Mouse (Mus musculus): ENCODE results near the gene Lyst. TPM values are rescaled to one million over a fixed set of nuclear protein-coding genes. Genes with fewer than 3 reads are reported as not detected.
"Not testable (repeated sequence)": the region's sequence is repeated elsewhere in the genome, so short reads cannot be mapped to it uniquely, and the experiment has no call there.

Gene Lyst
- 38.0 and 82.2 TPM in 2 replicates for total RNA-seq (2017)

DNA sequence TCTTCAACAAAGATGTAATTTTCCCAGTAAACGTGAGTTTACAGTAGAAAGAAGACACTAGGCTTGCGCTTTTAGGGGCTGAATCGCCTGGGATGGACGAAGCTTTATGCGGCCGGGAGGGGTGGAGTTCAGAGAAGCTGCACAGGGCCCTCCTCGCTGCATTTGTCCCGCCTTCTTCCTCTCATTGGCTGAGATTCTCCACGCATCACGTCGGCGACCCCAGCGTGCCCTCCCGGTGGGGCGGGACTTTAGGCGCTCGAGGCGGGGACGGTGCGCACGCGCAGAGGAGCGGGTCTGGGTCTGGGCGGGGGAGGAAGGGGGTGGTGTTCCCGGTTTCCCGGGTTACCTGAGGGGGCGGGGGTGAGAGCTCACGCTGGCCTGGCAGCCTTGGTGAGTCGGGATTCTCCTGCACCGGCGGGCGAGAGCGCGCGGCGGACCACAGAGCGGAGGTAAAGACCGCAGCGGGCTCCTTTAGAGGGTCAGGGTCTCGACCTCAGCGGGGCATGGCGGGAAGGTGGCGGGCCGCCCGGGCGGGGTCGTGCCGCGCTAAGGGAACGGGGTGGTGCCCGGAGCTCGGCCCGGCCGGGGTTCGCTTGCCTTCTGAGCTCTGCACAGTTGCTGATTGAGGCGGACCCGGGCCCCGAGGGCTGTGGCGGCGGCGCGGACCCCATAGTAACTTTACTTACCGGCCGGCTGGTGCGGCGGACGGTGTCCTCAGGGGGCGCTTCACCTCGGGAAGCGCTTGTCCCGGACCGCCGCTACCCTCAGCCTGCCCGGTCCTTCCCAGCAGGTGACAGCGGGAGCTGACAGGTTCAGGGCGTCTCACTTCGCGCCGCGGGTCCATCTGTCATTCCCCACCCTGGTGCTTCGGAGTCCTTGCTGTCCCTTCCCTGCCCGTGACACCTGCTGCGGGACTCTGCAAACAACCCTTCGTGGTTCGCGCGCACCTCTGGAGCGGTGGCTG, at the start of gene Lyst:
Gene Lyst (plus strand): TSS at position 350 of the 964 bp plus-strand sequence.
- ATAC-seq (replicated peaks in 1 of 2; ENCODE audit: insufficient read depth in 1 of 2, low FRiP score in 2 of 2, low TSS enrichment in 1 of 2, low read depth in 1 of 2, poor library complexity in 2 of 2, severe bottlenecking in 2 of 2), result peak; percentile 97 to 99

DNA sequence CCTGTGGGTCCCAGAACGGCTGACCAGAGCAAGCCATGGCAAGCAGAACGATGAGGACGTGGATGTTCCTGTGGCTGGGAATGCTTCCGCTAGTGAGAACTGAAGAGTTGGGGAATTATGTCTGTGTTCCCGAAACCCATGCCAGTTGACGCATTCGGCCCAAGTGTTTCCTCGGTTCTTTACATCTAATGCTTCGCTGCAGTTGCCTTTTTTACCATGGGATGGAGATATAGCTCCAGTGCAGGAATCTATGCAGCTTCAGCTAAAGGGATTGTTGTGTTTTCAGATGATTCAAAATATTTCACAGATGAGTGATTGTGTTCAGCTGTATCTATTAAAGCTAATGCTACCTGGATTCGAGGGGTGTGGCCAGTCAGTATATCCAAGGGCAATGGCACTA, 47.1 kb upstream of the Lyst start:
- ATAC-seq (replicated peaks in 1 of 2; ENCODE audit: insufficient read depth in 1 of 2, low FRiP score in 2 of 2, low TSS enrichment in 1 of 2, low read depth in 1 of 2, poor library complexity in 2 of 2, severe bottlenecking in 2 of 2), result not testable (repeated sequence)

DNA sequence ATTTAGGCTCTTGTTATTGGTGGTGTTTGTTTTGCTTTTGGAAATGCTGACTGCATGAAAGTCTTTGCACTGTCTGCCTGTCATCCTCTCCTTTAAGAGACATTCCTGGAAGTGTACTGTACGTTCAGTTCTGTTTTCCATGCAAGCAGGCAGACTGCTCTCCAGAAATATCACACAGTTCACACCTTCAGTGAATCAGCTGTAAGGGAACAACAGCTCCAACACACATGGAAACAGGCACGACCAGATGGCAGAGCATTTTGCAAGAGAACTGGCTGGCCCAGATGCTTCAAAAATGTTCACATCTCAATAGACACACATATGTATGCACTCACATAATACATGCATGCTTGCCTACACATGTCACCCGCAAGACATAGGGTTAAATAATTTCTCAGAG, 43.4 kb upstream of the Lyst start:
- no peak for ATAC-seq (replicated peaks in 1 of 2; ENCODE audit: insufficient read depth in 1 of 2, low FRiP score in 2 of 2, low TSS enrichment in 1 of 2, low read depth in 1 of 2, poor library complexity in 2 of 2, severe bottlenecking in 2 of 2)

DNA sequence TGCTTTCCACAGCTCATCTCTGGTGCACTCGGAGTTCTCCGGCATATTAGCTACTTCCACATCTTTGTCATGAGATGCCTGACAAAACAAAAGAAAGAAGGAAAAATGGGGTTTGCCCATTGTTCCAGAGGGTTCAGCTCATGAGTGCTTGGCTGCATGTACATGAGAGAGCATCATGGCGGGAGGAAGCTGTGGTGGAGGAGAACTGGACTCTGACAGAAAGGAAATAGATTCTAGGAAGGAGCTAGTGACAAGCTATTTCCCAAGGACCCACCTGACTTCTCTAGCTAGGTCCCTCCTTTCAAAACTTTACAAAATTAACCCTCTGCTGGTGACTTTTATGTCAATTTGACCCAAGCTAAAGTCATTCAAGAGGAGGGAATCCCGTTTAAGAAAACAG, 42.3 kb upstream of the Lyst start:
- ATAC-seq (replicated peaks in 1 of 2; ENCODE audit: insufficient read depth in 1 of 2, low FRiP score in 2 of 2, low TSS enrichment in 1 of 2, low read depth in 1 of 2, poor library complexity in 2 of 2, severe bottlenecking in 2 of 2), result no peak

DNA sequence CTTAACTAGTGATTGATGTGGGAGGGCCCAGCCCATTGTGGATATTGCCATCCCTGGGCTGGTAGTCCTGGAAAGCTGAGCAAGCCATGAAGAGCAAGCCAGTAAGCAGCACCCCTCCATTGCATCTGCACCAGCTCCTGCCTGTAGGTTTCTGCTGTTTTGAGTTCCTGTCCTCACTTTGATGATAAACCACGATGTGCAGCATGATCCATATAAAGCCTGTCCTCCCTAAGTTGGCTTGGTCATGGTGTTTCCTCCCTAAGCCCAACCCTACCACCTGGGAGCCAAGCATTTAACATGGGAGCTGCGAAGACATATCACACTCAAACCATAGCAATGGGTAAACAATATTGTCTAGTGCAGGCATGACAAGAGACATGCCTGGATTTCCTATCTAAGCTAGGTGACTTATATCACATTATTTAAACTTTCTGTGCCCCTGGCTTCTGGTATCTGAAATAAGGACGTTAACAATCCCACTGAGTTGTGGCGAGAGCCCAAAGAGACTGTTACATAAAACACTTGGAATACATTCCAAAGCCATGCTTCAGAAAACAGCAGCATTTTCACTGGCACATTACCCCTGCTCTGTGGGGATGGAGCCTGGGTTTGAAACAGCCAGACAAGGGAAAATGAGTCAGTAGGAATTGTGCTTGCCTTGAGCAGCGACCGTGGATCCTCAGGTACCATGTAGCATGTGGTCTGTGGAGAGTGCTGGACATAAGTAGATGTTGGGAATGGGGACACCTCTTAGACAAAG, 41.6 kb upstream of the Lyst start:
- no peak for ATAC-seq (replicated peaks in 1 of 2; ENCODE audit: insufficient read depth in 1 of 2, low FRiP score in 2 of 2, low TSS enrichment in 1 of 2, low read depth in 1 of 2, poor library complexity in 2 of 2, severe bottlenecking in 2 of 2)

DNA sequence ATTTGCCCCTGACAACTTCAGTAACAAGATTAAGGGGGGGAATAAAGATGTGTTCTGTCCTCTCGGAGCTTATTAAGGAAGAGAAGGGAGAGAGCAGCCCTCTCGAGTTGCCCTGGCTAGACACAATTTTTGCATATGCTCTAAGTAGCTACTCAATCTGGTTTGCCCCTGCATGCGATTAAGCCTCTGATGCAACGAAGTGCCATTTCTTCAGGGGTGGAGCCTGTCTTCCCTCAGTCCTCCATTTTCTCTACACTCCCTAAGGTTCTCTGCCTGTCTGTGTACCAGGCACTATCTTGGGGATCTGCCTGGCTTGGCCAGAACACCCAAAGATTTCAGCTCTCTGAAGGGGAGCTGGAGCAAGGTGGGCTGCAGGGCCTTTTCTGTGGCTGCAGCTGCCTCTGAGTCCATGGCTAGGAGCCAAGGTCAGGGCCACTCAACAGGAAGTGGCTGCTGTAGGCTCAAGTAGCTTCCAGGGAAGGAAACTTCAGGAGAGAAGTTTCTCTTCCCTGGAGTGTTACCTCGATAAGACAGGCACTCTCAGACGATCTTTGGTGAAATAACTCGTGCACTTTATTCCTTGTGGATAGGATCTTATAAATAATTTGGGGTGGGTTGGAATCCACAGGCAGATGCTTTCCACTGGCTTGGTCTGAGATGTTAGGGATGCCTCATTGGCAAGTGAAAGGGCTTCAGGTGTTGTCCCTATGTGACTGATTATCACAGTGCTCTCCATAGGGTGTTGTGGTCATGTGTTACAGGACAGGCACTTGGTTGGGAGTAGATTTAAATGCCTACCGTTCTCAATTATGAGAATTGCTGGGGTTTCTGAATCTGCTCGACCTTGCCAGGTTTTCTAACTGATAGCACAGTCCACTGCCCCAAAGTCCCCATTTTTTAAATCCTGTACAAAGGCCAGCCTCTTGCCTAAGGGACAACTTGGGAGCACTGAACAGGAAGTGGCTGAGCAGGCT, 40.2 kb upstream of the Lyst start:
- ATAC-seq (replicated peaks in 1 of 2; ENCODE audit: insufficient read depth in 1 of 2, low FRiP score in 2 of 2, low TSS enrichment in 1 of 2, low read depth in 1 of 2, poor library complexity in 2 of 2, severe bottlenecking in 2 of 2), result peak; percentile 40 to 46; a peak in 3 of 4 replicates

DNA sequence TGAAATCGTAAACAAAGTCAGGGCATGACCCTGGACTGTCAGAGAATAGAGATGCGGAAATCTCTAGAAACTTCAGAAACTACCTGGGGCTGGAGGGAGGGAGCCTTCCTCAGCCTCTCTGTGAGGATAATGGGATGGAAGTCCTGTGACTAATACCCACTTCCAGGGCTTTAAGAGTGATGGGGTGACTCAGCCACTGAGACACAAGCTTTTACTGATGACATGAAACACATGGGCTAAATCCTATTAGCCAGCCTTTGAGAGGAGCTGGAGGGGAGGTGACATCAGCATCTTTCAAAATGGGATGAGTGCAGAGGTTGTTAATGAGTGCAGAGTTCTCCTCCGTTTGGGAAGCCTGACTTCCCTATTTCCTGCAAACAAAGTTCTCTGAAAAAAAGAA, 38.2 kb upstream of the Lyst start:
- no peak for ATAC-seq (replicated peaks in 1 of 2; ENCODE audit: insufficient read depth in 1 of 2, low FRiP score in 2 of 2, low TSS enrichment in 1 of 2, low read depth in 1 of 2, poor library complexity in 2 of 2, severe bottlenecking in 2 of 2)

DNA sequence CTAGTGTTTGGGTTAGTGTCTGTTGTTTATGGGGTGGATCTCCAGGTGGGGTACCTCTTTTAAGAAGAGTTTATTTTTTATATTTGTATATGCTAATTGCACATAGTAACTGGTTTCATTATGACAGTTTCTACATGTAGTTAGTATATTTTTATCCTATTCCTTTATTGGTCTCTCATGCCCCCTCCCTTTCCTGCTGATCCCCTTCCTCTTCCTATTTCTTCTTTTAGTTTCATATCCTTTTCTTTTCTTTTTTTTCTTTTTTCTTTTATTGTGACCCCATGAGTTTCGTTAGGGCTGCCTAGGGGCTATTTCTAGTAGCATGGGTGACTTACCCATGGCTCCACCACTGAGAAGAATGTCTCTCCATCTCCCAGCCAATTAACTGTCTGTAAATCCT, 36.5 kb upstream of the Lyst start:
- no peak for ATAC-seq (replicated peaks in 1 of 2; ENCODE audit: insufficient read depth in 1 of 2, low FRiP score in 2 of 2, low TSS enrichment in 1 of 2, low read depth in 1 of 2, poor library complexity in 2 of 2, severe bottlenecking in 2 of 2)

DNA sequence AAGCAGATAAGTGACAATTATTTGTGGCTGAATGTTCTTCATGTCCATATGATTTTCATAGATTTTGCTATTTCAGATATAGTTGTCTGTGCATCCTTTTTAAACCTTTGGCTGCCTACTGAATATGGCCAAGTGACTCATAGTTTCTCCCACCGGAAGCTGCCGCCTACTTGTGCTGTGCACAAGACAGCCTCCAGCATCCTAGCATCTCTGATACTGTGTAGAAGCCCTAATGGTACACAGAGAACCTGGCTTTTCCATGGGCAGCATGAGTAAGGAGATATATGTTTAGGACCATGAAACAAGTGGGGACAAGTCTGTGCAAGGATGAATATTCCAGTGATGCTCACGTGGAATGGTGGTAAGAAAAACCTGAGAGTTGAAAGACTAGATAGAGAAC, 35.0 kb upstream of the Lyst start:
- ATAC-seq (replicated peaks in 1 of 2; ENCODE audit: insufficient read depth in 1 of 2, low FRiP score in 2 of 2, low TSS enrichment in 1 of 2, low read depth in 1 of 2, poor library complexity in 2 of 2, severe bottlenecking in 2 of 2), result no peak

DNA sequence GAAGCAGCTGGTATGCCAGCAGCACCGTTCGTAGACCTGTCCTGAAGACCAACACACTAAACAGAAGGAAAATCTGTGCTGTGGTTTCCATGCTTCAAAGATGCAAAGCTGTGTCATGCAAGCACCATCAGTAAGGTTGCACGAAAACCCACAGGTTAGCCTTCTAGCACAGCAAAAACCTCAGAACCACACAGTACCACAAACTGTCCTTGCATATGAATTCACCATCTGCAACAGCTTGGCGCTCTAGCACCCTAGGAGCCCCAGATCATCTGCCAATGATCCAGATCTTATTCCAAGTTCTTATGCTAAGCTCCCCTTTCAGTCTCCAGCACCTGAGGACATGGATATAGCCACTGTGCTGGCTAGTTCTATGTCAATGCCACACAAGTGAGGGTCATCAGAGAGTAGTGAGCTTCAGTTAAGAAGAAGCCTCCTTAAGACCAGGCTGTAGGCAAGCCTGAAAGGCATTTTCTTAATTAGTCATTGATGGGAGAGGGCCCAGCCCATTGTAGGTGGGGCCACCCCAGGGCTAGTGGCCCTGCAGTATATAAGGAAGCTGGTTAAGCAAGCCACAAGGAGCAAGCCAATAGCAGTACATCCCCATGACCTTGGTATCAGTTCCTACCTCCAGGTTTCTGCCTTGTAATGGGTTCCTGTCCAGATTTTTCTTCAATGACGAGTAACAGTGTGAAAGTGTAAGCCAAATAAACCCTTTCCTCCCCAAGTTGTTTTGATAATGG, 33.0 kb upstream of the Lyst start:
- peak; percentile 64 to 68 for ATAC-seq (replicated peaks in 1 of 2; ENCODE audit: insufficient read depth in 1 of 2, low FRiP score in 2 of 2, low TSS enrichment in 1 of 2, low read depth in 1 of 2, poor library complexity in 2 of 2, severe bottlenecking in 2 of 2)

DNA sequence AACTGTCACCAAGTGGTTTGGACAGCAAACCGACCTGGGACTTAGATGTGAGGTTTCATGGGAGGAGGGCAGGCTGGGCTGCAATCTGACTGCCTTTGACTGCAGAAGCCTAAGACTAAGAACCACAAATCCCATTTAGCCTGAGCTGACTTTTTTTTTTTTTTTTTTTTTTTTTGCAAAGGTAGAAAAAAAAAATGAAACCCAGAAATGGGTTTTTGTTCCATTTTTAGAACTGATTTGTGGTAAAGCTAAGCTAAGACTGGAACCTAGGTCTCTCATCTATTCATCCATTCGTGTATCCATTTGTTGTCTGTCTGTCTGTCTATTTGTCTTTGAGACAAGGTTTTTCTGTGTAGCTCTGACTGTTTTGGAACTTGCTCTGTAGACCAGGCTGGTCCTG, 31.9 kb upstream of the Lyst start:
- no peak for ATAC-seq (replicated peaks in 1 of 2; ENCODE audit: insufficient read depth in 1 of 2, low FRiP score in 2 of 2, low TSS enrichment in 1 of 2, low read depth in 1 of 2, poor library complexity in 2 of 2, severe bottlenecking in 2 of 2)

DNA sequence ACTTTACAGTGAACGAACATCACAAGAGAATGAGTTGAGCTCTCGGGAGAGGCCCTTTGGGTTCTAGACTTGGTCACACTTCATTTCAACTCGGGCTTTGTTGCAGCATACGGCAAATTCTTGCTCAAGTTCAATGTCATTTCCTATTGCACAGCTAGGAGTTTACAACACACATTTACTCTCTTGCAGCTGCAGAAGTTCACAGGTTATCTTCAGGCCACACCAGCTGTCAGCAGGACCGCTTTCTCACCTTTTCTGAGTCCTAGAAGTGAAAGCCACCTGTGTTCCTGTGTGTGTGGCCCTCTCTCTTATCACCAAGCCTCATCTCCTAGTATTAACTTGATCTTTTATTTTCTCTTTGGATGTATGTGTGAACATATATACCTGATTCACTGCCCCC, 31.3 kb upstream of the Lyst start:
- ATAC-seq (replicated peaks in 1 of 2; ENCODE audit: insufficient read depth in 1 of 2, low FRiP score in 2 of 2, low TSS enrichment in 1 of 2, low read depth in 1 of 2, poor library complexity in 2 of 2, severe bottlenecking in 2 of 2), result peak; percentile 22 to 54; a peak in 2 of 4 replicates

DNA sequence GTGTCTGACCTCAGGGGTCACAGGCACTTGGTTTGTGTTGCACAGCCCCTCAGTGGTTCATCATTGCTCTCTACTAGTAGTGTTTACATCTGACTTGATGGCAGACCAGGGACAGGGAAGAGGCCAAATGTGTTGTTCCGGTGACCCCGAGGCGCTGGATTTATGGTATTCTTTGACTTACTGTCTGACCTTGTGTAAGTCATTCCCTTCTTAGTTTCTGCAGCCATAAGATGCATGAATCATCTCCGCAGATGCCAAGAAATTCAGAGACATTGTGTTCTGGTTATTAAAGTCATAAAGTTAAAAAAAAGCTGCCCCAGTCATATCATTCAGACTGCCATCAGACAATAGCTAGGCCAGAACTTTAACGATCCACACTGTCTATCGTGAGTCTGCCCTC, 27.6 kb upstream of the Lyst start:
- no peak for ATAC-seq (replicated peaks in 1 of 2; ENCODE audit: insufficient read depth in 1 of 2, low FRiP score in 2 of 2, low TSS enrichment in 1 of 2, low read depth in 1 of 2, poor library complexity in 2 of 2, severe bottlenecking in 2 of 2)

DNA sequence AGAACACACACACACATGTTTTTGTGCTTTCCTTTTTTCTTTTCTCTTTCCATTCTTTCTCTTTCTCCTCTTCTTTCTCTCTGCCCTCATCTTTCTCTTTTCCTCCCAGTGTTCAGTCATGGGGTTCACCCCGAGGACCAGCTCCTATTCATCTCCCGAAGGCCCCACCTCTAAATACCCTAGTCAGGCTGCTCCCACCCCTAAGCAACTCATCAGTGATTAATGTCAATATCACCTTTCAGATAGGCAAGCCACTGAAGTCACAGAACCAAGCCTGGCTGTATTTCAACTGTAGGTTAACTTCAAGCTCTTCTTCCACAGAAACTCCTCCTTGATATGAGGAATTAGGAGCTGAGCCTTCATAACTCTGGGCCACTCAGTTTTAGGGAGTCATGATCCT, 26.1 kb upstream of the Lyst start:
- ATAC-seq (replicated peaks in 1 of 2; ENCODE audit: insufficient read depth in 1 of 2, low FRiP score in 2 of 2, low TSS enrichment in 1 of 2, low read depth in 1 of 2, poor library complexity in 2 of 2, severe bottlenecking in 2 of 2), result no peak

DNA sequence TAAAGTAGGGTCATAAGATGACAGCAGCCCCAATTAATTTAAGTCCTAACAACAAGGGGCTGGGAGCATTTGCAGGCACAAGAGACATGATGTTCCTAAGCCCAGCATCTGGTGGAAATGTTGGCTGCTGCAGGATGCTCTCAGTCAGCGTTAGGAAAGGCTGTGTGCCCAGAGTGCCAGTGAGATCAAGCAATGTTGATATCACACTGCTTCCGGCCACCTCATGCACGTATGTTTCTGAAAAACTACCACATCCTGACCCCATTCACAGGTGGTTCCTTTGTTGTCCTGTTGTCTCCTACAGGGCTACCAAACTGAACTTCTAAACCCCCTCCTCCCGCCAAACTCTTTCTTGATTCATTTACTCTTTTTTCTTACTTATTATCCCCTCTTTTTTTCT, 25.7 kb upstream of the Lyst start:
- peak; percentile 98 to 99 for ATAC-seq (replicated peaks in 1 of 2; ENCODE audit: insufficient read depth in 1 of 2, low FRiP score in 2 of 2, low TSS enrichment in 1 of 2, low read depth in 1 of 2, poor library complexity in 2 of 2, severe bottlenecking in 2 of 2)

DNA sequence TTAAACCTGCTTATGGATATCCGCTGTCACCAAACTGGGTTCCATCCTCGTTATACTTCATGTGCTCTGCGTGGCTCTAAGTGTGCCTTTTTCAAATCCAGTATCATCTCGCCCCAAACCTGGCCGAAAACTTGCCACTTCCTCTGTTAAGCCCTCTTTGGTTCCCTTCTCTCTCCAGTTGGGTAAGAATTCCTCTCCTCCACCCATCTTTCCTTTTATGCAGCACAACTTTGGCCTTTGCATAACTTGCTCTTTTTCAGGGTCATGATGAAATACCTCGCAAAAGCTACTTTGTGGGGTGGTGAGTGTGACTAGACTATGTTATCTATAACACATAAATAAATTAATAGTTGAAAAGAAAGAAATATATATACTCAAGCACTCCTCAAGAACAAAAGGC, 22.6 kb upstream of the Lyst start:
- ATAC-seq (replicated peaks in 1 of 2; ENCODE audit: insufficient read depth in 1 of 2, low FRiP score in 2 of 2, low TSS enrichment in 1 of 2, low read depth in 1 of 2, poor library complexity in 2 of 2, severe bottlenecking in 2 of 2), result no peak

DNA sequence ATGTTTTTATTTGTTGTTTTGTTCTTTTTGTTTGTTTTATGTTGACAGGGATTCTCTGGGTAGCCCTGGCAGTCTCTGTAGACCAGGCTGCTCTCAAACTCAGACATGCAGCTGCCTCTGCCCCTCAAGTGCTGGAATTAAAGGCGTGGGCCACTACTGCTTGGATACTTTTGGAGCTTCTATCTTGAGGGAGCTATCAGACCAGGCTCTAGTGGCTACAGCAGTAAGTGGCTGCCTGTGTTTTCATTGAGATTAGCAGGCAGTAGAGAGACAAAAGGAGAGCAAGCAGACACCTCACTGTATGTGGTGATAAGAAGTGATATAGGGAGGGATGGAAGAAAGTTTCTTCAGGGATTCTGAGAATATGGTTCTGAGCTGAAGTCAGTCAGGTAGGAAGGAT, 21.4 kb upstream of the Lyst start:
- no peak for ATAC-seq (replicated peaks in 1 of 2; ENCODE audit: insufficient read depth in 1 of 2, low FRiP score in 2 of 2, low TSS enrichment in 1 of 2, low read depth in 1 of 2, poor library complexity in 2 of 2, severe bottlenecking in 2 of 2)
